Mouse (Mus musculus) cerebellum, adult 9-11 months (tissue): ENCODE results near the gene Zfp160.
A peak's percentile ranks its signal among the peaks of the same experiment; 100 is the strongest.
"Not testable (repeated sequence)": the region's sequence is repeated elsewhere in the genome, so short reads cannot be mapped to it uniquely, and the experiment has no call there.

Source experiments
- DNase-seq: peaks from one replicate; pipeline ENCODE4 v3.0.0; 2022

Zfp160 gene

DNA sequence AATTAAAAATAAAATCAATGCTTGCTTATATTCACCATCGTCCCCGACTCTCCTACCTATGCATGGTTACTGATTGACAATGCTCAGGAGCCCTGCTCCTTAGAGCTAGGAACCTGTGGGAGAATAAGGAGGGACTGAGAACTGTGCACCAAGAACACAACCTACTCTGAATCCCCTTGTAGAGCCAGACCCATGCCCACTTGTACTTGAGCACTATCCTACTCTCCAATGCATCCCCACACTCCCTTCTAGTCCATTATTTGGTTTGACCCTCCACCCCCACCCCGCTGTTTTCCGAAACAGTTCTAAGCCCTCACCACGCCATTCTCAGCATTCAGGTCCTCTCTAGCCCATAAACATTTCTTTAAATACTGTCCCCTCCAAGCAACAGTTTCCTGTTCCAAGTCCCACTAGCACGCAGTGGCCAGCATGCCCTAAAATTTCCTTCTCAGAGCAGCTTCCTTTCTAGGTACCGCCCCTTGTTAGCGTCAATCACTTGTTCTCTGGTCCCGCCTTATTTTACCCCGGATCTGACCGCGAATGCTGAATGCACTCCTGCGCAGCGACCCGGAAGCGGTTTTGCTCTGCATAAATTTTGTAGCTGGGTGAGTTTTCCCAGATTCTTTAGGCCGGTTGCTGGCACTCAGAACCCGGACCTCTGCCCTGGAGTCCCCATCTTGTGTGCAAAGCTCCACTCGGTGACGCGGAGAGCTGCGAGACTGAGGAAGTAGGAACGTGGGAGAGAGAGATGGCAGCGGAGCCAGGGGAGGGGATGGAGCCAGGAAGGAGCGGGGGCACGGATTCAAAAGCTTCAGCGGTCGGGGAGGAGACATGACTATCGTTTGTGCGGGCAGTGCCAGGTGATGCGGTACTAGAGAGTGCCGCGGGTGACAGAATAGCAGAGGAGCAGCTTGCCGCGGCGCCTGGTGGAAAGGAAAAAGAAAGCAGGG, at the start of gene Zfp160:
Gene Zfp160 (plus strand): TSS at position 522 of the 950 bp plus-strand sequence.
- DNase-seq: peak; percentile 89

DNA sequence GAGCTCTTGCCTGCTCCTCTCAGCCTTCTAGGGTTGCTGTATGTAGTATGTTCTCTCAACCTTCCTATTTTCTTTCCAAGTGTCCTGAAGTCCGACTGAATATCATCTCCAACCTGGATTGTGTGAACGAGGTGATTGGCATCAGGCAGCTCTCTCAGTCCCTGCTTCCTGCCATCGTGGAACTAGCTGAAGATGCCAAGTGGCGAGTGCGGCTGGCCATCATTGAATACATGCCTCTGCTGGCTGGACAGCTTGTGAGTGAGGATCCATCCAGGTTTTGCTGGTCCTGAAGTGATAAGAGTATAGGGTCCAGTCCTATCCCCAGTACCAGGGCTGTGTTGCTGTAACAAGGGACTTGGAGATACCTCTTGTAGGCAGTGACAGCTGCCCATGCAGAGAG, 48.3 kb upstream of the Zfp160 start:
- no peak for DNase-seq

GRCm38 (mm10) chr17:20965421-20965820, 43.3 kb upstream of the Zfp160 start:
- DNase-seq: no peak

DNA sequence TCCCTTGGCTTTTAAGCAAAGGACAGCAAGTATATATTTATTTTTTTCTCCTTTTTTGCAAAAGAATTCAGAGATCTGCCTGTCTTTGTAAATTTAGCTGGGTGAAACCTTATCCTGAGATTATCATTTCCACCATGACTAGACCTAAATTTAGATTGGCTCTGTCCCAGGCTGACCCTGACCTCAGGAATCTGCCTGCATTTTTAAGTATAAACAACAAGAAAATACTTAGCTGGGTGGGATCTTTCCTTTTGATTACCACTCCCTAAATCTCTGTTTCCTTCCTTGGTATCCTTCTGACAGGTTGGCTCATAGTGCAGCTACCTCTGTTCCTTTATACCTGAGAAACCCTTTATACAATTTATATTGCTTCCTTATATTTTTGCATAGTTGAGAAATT, 42.0 kb upstream of the Zfp160 start:
- DNase-seq: no peak

DNA sequence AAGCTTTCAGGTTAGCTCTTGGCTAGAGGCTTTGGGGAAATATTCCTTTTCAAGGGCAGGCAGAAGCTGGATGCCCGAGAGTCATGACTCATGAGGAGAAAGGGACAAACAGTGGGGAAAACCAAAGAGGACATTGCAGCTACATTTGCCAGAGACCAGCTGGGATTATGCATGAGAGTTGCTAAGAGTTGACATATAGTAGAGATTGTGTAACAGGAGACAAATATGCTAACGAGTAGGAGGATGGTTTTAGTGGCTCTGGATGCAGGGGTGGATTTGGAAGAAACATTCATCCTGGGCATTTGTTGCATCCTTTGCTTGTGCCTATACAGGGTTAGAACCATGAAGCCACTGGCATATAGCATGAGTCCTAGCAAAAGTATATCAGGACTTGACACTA, 15.0 kb upstream of the Zfp160 start:
- no peak for DNase-seq

DNA sequence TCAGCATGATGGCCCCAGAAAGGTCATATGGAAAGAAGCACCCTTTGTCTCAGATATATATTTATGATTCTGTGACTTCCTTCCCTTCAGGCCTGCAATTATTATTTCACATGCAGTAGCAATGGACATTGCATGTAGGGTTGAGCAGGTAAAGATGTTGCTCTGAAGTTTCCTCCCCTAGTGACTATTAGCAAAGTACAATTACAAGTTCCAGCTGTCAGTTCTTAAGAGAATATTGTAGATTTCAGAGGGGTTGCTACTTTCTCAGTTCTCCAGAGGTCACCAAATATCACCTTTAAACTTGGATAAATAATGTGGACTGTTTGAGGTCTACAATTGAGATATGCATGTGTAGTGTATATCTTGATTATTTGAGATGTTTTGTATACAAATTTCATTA, 12.3 kb upstream of the Zfp160 start, which contains the start of gene Vmn1r233:
Gene Vmn1r233 (minus strand): TSS at position 101 of the 400 bp plus-strand sequence.
- DNase-seq: no peak

DNA sequence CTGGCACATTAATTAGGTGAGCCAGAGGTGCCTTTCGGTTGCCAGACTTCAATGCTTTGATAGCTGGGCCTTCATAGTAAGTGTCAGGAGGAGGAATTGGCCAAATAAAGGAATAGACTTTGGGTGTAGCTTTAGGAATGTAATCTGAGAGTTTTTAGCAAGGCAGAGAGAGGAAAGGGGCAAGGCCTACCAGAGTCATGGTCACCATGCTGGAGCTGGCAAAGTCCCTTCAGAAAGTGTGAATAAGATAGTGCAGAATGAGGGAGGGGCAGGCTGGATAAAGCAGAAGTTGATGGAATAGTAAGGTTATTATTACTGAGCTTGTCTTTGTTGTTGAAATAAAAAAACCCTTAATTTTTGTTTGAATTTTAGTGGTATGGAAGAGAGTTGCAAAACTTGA, 1.0 kb downstream of the Zfp160 start:
- peak; percentile 17 for DNase-seq

GRCm38 (mm10) chr17:21018410-21019080, 9.8 kb downstream of the Zfp160 start:
- no peak for DNase-seq

- not testable (repeated sequence) for DNase-seq
These were observed 39.3 kb downstream of the Zfp160 start for GRCm38 (mm10) chr17:21048020-21048419.

GRCm38 (mm10) chr17:21050901-21051300, 42.2 kb downstream of the Zfp160 start:
- no peak for DNase-seq

DNA sequence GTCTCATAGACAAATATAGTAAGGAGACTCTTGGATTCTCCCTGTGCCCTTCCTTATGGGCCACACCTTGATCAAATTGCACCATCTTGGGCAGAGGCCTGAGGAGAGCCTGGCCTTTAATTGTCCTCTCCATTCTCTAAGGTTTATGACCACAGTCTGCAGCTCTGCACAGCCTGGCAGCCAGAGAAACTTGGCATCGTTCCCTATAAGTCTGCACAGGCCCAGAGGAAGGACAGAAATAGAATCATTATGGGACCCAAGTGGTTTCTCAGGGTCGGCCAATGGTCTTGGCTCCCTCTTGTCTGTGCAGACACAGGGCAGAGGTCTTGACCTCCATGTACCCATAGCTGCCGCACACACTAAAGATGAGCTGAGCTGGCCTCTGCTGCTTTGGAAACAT, 42.6 kb downstream of the Zfp160 start:
- not testable (repeated sequence) for DNase-seq

GRCm38 (mm10) chr17:21051919-21052318, 43.2 kb downstream of the Zfp160 start:
- not testable (repeated sequence) for DNase-seq

DNA sequence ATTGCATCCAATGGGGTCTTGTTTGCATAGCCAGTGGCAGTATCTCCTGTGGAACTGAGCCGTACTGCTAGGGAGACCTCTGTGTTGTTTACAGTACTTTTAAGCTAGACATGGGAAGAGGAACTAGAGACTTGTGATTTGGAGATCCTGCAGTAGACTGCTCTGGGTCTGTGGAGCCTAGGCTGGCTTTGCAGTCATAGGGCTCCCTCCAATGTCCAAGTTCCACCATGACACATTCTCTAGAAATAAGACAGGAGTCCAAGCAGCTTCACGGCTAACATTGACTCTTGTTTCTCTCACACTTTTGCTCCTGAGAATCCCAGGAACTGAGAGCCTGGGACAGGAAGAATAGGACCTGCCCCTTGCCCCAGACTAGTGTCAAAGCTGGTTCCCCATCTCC, 44.6 kb downstream of the Zfp160 start:
- DNase-seq: no peak

DNA sequence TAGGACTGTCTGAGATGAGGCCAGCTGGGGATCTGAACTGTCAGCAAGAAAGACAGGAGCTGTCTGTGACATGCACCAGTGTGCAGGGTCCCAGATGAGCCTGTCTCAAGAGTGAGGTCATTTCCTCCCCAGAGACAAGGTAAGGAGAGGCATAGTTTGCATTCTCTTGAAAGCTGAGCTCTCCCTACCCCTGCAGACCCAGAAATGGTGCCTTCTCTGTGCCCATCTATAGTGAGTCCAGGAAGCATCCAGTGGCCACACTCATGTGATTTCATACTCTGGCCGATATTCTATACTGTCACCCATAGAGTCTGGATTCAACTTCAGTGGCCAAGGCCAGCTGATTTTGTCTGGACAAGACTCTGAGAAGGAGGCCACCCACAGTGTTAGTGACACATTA, 46.4 kb downstream of the Zfp160 start:
- not testable (repeated sequence) for DNase-seq

DNA sequence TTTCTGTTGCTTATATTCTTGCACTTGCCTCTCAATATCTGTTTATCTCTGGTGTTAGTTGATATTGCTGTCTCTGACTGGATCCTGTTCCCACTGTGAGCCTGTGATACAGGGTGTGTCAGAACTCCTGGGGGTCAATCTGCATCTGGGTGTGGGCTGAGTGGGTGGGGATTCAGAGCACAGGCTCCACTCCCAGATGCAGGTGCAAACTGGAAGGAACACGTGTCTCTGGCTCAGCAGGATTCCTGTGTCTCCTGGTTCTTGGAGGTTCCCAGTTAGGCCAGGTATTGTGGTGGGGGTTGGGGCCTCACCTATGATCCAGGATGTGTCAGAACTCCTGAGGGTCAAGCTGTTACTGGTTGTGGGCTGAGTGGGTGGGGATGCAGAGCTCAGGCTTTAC, 56.8 kb downstream of the Zfp160 start:
- DNase-seq: no peak

DNA sequence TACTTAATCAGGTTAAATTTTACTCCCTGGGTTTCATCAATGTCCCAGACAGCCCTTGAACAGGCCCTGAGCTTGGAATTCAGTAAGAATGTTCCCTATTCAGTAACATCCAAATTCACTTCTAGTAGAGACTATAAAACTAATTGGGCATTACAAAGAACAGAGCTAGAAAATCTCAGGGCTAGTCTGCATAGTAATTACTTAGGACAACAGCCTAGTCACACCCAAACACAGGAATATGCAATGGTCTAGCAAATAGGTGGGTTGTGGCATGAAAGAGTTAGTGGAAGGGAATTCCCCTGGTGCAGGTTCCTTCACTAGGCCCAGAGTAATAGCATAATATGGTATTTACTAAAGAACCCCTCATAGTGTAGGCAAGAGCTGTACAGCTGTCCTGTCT, 58.3 kb downstream of the Zfp160 start:
- no peak for DNase-seq

- not testable (repeated sequence) for DNase-seq
These were observed 60.7 kb downstream of the Zfp160 start for GRCm38 (mm10) chr17:21069443-21069842.

- not testable (repeated sequence) for DNase-seq
These were observed 62.3 kb downstream of the Zfp160 start for GRCm38 (mm10) chr17:21070971-21071370.
